10 mouse cellular contexts compared by ENCODE assay signal in genomic region chr7:44603186-44603855, GRCm38 (mm10). TPM values are rescaled to one million over a fixed set of nuclear protein-coding genes. Genes with fewer than 3 reads are reported as not detected.
DNase-seq lines count a peak whose midpoint lies in the region; ATAC-seq and TF ChIP-seq lines count a peak whose summit lies in the region.
"Had no signal": no experiment of that assay in that cellular context is flagged by ENCODE, and none has a peak within 500 bp of the region (broad histone marks: within the 10 kb centered on the region; RNA-seq: fewer than 3 reads in every experiment).

No protein-coding gene starts in this region.

- H3K36me3 ChIP-seq in intestine, embryonic 15.5 days, result no peaks in the 10 kb centered on the region
- peaks cover 22% of the 10 kb centered on the region for H3K36me3 ChIP-seq in intestine, postnatal 0 days (ENCODE audit: control insufficient read depth, insufficient read depth)
- no peaks in the 10 kb centered on the region for H3K36me3 ChIP-seq in forebrain, postnatal 0 days (ENCODE audit: insufficient read depth)
- no peaks in the 10 kb centered on the region for H3K36me3 ChIP-seq in myocyte (ENCODE audit: control insufficient read depth, insufficient read depth)

- H3K9ac ChIP-seq in intestine, embryonic 15.5 days, result no peak overlapping the region
- H3K9ac ChIP-seq in intestine, postnatal 0 days (ENCODE audit: low read depth, low read length), result no peak overlapping the region
- H3K9ac ChIP-seq in forebrain, postnatal 0 days, result no peak overlapping the region

- H3K27me3 ChIP-seq in intestine, embryonic 15.5 days (replicated peaks), result peaks cover 61% of the 10 kb centered on the region
- peaks cover 31% of the 10 kb centered on the region for H3K27me3 ChIP-seq in intestine, postnatal 0 days (replicated peaks; ENCODE audit: control insufficient read depth, insufficient read depth, low read length)
- peaks cover 46% of the 10 kb centered on the region for H3K27me3 ChIP-seq in forebrain, postnatal 0 days (ENCODE audit: insufficient read depth, low read length)
- H3K27me3 ChIP-seq in myocyte (ENCODE audit: control insufficient read depth, insufficient read depth, insufficient read length), result peaks cover 78% of the 10 kb centered on the region

- ATAC-seq in intestine, embryonic 15.5 days, result no peak
- ATAC-seq in intestine, postnatal 0 days, result no peak
- no peak for ATAC-seq in forebrain, postnatal 0 days
- no peak for ATAC-seq in frontal cortex, adult (ENCODE audit: low TSS enrichment)

- H3K4me3 ChIP-seq in intestine, embryonic 15.5 days (replicated peaks), result no peak overlapping the region
- H3K4me3 ChIP-seq in intestine, postnatal 0 days (ENCODE audit: low read depth, low read length), result no peak overlapping the region
- H3K4me3 ChIP-seq in forebrain, postnatal 0 days (ENCODE audit: low read depth, low read length), result no peak overlapping the region
- H3K4me3 ChIP-seq in myocyte, result no peak overlapping the region
- H3K4me3 ChIP-seq: left cerebral cortex, adult 2 months had no signal

- H3K79me2 ChIP-seq in myocyte (ENCODE audit: control insufficient read depth, insufficient read depth), result no peaks in the 10 kb centered on the region

- no peaks in the 10 kb centered on the region for H3K9me3 ChIP-seq in intestine, embryonic 15.5 days
- no peaks in the 10 kb centered on the region for H3K9me3 ChIP-seq in intestine, postnatal 0 days (ENCODE audit: control insufficient read depth)
- no peaks in the 10 kb centered on the region for H3K9me3 ChIP-seq in forebrain, postnatal 0 days (ENCODE audit: low read length)

- TF ChIP-seq CTCF in intestine, postnatal 0 days (IDR thresholded peaks at IDR 0.05; ENCODE audit: low read depth), result no peak
- no peak for TF ChIP-seq CTCF in forebrain, postnatal 0 days (IDR thresholded peaks at IDR 0.05; ENCODE audit: low read depth)

- 2% methylated on average over 20 of the region's 20 CpGs for WGBS in intestine, embryonic 15.5 days
- 4% methylated on average over 20 of the region's 20 CpGs for WGBS in intestine, postnatal 0 days
- WGBS in forebrain, postnatal 0 days, result 4% methylated on average over 20 of the region's 20 CpGs

- H3K4me2 ChIP-seq in intestine, embryonic 15.5 days (replicated peaks), result peak overlapping the region; percentile 66
- no peak overlapping the region for H3K4me2 ChIP-seq in intestine, postnatal 0 days (replicated peaks; ENCODE audit: low read depth)
- 0 out of 2 replicates have a peak overlapping the region, but pooled peaks have one; percentile 41 for H3K4me2 ChIP-seq in forebrain, postnatal 0 days (ENCODE audit: low read depth)
- H3K4me2 ChIP-seq in myocyte (ENCODE audit: low read depth), result peak overlapping the region; percentile 52

- H3K4me1 ChIP-seq in intestine, embryonic 15.5 days (replicated peaks), result peaks cover 6% of the 10 kb centered on the region
- no peaks in the 10 kb centered on the region for H3K4me1 ChIP-seq in intestine, postnatal 0 days (replicated peaks; ENCODE audit: control insufficient read depth, insufficient read depth, low read length)
- no peaks in the 10 kb centered on the region for H3K4me1 ChIP-seq in forebrain, postnatal 0 days (ENCODE audit: insufficient read depth)

- H3ac ChIP-seq in myocyte (ENCODE audit: control insufficient read depth, insufficient read length), result no peak overlapping the region

- DNase-seq in ZHBTc4 (ENCODE audit: low read depth, low spot score), result peak; percentile 70
- DNase-seq in forebrain, postnatal 0 days, result peak; percentile 5
- no peak for DNase-seq in ovary, postnatal 14 days (ENCODE audit: low spot score)
- no peak for DNase-seq in frontal cortex, postnatal 25 days (ENCODE audit: low spot score in 2 of 2)
- DNase-seq: thymus, postnatal 36 days had no signal

- no peak overlapping the region for H3K27ac ChIP-seq in intestine, embryonic 15.5 days
- H3K27ac ChIP-seq in intestine, postnatal 0 days (ENCODE audit: low read depth, low read length), result no peak overlapping the region
- H3K27ac ChIP-seq in forebrain, postnatal 0 days (ENCODE audit: low read depth, low read length), result no peak overlapping the region
- H3K27ac ChIP-seq: left cerebral cortex, adult 2 months had no signal

- no peak for TF ChIP-seq POLR2A in myocyte (IDR thresholded peaks at IDR 0.05; ENCODE audit: insufficient read length, low read depth)

TF ChIP-seq in myocyte, 11 proteins besides CTCF, POLR2A, EP300 and RAD21:
- TF ChIP-seq SRF (IDR thresholded peaks at IDR 0.05; ENCODE audit: control insufficient read depth, insufficient read length, low read depth) (no peak), MAX (IDR thresholded peaks at IDR 0.05; ENCODE audit: low read depth) (no peak), POLR2AphosphoS2 (IDR thresholded peaks at IDR 0.05; ENCODE audit: insufficient read length, low read depth) (no peak), MYOD1 (IDR thresholded peaks at IDR 0.05; ENCODE audit: control insufficient read depth in 1 of 3, insufficient read length in 2 of 3, low read depth in 2 of 3) (no peak), CEBPB (IDR thresholded peaks at IDR 0.05; ENCODE audit: insufficient read depth, poor library complexity, severe bottlenecking) (no peak), REST (IDR thresholded peaks at IDR 0.05; ENCODE audit: insufficient read depth, insufficient read length) (no peak), TCF12 (IDR thresholded peaks at IDR 0.05; ENCODE audit: insufficient read depth, poor library complexity, severe bottlenecking) (no peak), USF1 (IDR thresholded peaks at IDR 0.05; ENCODE audit: low read depth) (no peak)

RNA-seq across cellular contexts. Expression of gene Kcnc3, which starts 12.9 kb away (rescaled TPM):
- 0.27 and 0.36 TPM in 2 replicates for polyA plus RNA-seq in intestine, embryonic 15.5 days (2015; fragmentation: Nextera tagmentation; extraction: Ambion mirVana)
- 0.20 TPM in 2 replicates for polyA plus RNA-seq in intestine, postnatal 0 days (2015; fragmentation: Nextera tagmentation; extraction: Ambion mirVana)
- total RNA-seq in forebrain, postnatal 0 days (2014; rRNA removed), result 6.0 and 8.6 TPM in 2 replicates
- 4.2 and 5.2 TPM in 2 replicates for polyA plus RNA-seq in forebrain, postnatal 0 days (2015; fragmentation: Nextera tagmentation; extraction: Ambion mirVana)
- 0.92 TPM for polyA plus RNA-seq in myocyte (2012; fragmentation: generic; extraction: Trizol)

RNA-seq across cellular contexts. Expression of gene Napsa, which starts 31.1 kb away (rescaled TPM):
- polyA plus RNA-seq in intestine, embryonic 15.5 days (2015; fragmentation: Nextera tagmentation; extraction: Ambion mirVana), result 3.1 and 3.6 TPM in 2 replicates
- 0.99 and 1.1 TPM in 2 replicates for polyA plus RNA-seq in intestine, postnatal 0 days (2015; fragmentation: Nextera tagmentation; extraction: Ambion mirVana)
- total RNA-seq in forebrain, postnatal 0 days (2014; rRNA removed), result 0.08 and 0.24 TPM in 2 replicates
- 0.35 and 0.71 TPM in 2 replicates for polyA plus RNA-seq in forebrain, postnatal 0 days (2015; fragmentation: Nextera tagmentation; extraction: Ambion mirVana)
- not detected for polyA plus RNA-seq in myocyte (2012; fragmentation: generic; extraction: Trizol)

RNA-seq across cellular contexts. Expression of gene Nr1h2, which starts 49.6 kb away (rescaled TPM):
- polyA plus RNA-seq in intestine, embryonic 15.5 days (2015; fragmentation: Nextera tagmentation; extraction: Ambion mirVana), result 66.3 and 69.5 TPM in 2 replicates
- polyA plus RNA-seq in intestine, postnatal 0 days (2015; fragmentation: Nextera tagmentation; extraction: Ambion mirVana), result 71.3 and 73.9 TPM in 2 replicates
- 44.1 and 45.9 TPM in 2 replicates for total RNA-seq in forebrain, postnatal 0 days (2014; rRNA removed)
- polyA plus RNA-seq in forebrain, postnatal 0 days (2015; fragmentation: Nextera tagmentation; extraction: Ambion mirVana), result 49.9 and 51.1 TPM in 2 replicates
- 94.7 TPM for polyA plus RNA-seq in myocyte (2012; fragmentation: generic; extraction: Trizol)

RNA-seq across cellular contexts. Expression of gene Pold1, which starts 54.7 kb away (rescaled TPM):
- 72.0 and 76.0 TPM in 2 replicates for polyA plus RNA-seq in intestine, embryonic 15.5 days (2015; fragmentation: Nextera tagmentation; extraction: Ambion mirVana)
- polyA plus RNA-seq in intestine, postnatal 0 days (2015; fragmentation: Nextera tagmentation; extraction: Ambion mirVana), result 16.8 and 18.3 TPM in 2 replicates
- 14.1 and 16.2 TPM in 2 replicates for total RNA-seq in forebrain, postnatal 0 days (2014; rRNA removed)
- 14.2 and 14.3 TPM in 2 replicates for polyA plus RNA-seq in forebrain, postnatal 0 days (2015; fragmentation: Nextera tagmentation; extraction: Ambion mirVana)
- 23.9 TPM for polyA plus RNA-seq in myocyte (2012; fragmentation: generic; extraction: Trizol)

Comparison
In these comparisons a context has a peak if more than half of its experiments do, and no peak if none do; other contexts are left out.
1. DNase-seq: peak in ZHBTc4 (single experiment) and forebrain, postnatal 0 days (single experiment); none in ovary, postnatal 14 days (single experiment) and frontal cortex, postnatal 25 days (0 of 2).